Mouse (Mus musculus) forebrain, embryonic 11.5 days (tissue): ENCODE measurements around the gene Six2. TPM values are rescaled to one million over a fixed set of nuclear protein-coding genes. Genes with fewer than 3 reads are reported as not detected.
A peak's percentile ranks its signal among the peaks of the same experiment; 100 is the strongest.
"Not testable (repeated sequence)": the region's sequence is repeated elsewhere in the genome, so short reads cannot be mapped to it uniquely, and the experiment has no call there.

Experiments used
- ATAC-seq: fragments of 200-750 bp; cut with Nextera tagmentation; replicated peaks from 2 replicates; pipeline ENCODE4 v1.8.0; 2017; ENCODE audit warnings: moderate TSS enrichment; ENCODE audit not compliant: low FRiP score
- DNase-seq: peaks from one replicate; pipeline ENCODE4 v3.0.0-alpha.2; 2017; ENCODE audit warnings: low spot score
- H3K27ac ChIP-seq: fragments of 300-500 bp; sonication (generic); 2 replicates; pipeline ENCODE4 v1.5.1; 2014; ENCODE audit warnings: low read depth, low read length
- H3K27me3 ChIP-seq: fragments of 300-500 bp; sonication (generic); 2 replicates; pipeline ENCODE4 v1.6.1; 2014; ENCODE audit warnings: mild to moderate bottlenecking, low read length, mixed read lengths; ENCODE audit not compliant: control insufficient read depth, insufficient read depth
- H3K36me3 ChIP-seq: fragments of 300-500 bp; sonication (generic); 2 replicates; pipeline ENCODE4 v1.6.1; 2014; ENCODE audit warnings: mild to moderate bottlenecking, low read length, moderate library complexity, mixed read lengths; ENCODE audit not compliant: control insufficient read depth, insufficient read depth
- H3K4me1 ChIP-seq: fragments of 300-500 bp; sonication (generic); replicated peaks from 2 replicates; pipeline ENCODE4 v1.6.1; 2014; ENCODE audit warnings: low read length, mixed read lengths; ENCODE audit not compliant: control insufficient read depth, insufficient read depth
- H3K4me2 ChIP-seq: fragments of 300-500 bp; sonication (generic); 2 replicates; pipeline ENCODE4 v1.6.1; 2014; ENCODE audit warnings: low read depth, mild to moderate bottlenecking, low read length, moderate library complexity, mixed read lengths; ENCODE audit not compliant: severe bottlenecking
- H3K4me3 ChIP-seq: fragments of 300-500 bp; sonication (generic); 2 replicates; pipeline ENCODE4 v1.5.1; 2014; ENCODE audit warnings: low read depth, low read length
- H3K9ac ChIP-seq: fragments of 300-500 bp; sonication (generic); 2 replicates; pipeline ENCODE4 v1.6.1; 2014; ENCODE audit warnings: low read length
- H3K9me3 ChIP-seq: fragments of 300-500 bp; sonication (generic); 2 replicates; pipeline ENCODE4 v1.6.1; 2016; ENCODE audit warnings: low read length, mixed read lengths; ENCODE audit not compliant: control insufficient read depth
- WGBS: fragments of 180-500 bp; shearing (Covaris S2); extraction: QIAGEN DNeasy Blood & Tissue Kit; methylation state at CpG from one replicate; pipeline ENCODE4 v1.1.7; 2014; 5-methylcytosine and 5-hydroxymethylcytosine counted together
- polyA plus RNA-seq: library from polyadenylated mRNA; unstranded; fragments of >200 nt; fragmentation: Nextera tagmentation; extraction: Ambion mirVana; gene quantifications from 2 replicates; pipeline ENCODE4 v1.2.1, GENCODE M21; 2014

The Six2 gene
- polyA plus RNA-seq, 1 experiment from 2014 or later: 12.6 TPM

- peak overlapping the region; percentile 74 for H3K4me2 ChIP-seq
- H3K27ac ChIP-seq: no peak overlapping the region; the same call in 1 of the 2 replicates
- DNase-seq: peak; percentile 58
- peaks cover 11% of the 10 kb centered on the region for H3K4me1 ChIP-seq
- no peaks in the 10 kb centered on the region for H3K9me3 ChIP-seq
- H3K9ac ChIP-seq: peak overlapping the region; percentile 50
- 1% methylated on average over 42 of the region's 42 CpGs for WGBS
- H3K27me3 ChIP-seq: peaks cover 90% of the 10 kb centered on the region
- H3K36me3 ChIP-seq: no peaks in the 10 kb centered on the region
- no peak for ATAC-seq
- peak overlapping the region; percentile 42 for H3K4me3 ChIP-seq
These were observed 1.3 kb downstream of the Six2 start for GRCm38 (mm10) chr17:85686476-85687420.

GRCm38 (mm10) chr17:85685689-85686281, 2.3 kb downstream of the Six2 start:
- no peak for ATAC-seq
- H3K36me3 ChIP-seq: no peaks in the 10 kb centered on the region
- H3K27ac ChIP-seq: no peak overlapping the region
- no peak for DNase-seq
- whole genome bisulfite sequencing: 2% methylated on average over 11 of the region's 11 CpGs
- H3K4me1 ChIP-seq: peaks cover 11% of the 10 kb centered on the region
- H3K27me3 ChIP-seq: peaks cover 90% of the 10 kb centered on the region
- H3K9me3 ChIP-seq: no peaks in the 10 kb centered on the region
- H3K9ac ChIP-seq: peak overlapping the region; percentile 43
- no peak overlapping the region for H3K4me2 ChIP-seq
- H3K4me3 ChIP-seq: peak overlapping the region; percentile 42

- H3K4me2 ChIP-seq: no peak overlapping the region
- under 1% methylated on average over 46 of the region's 46 CpGs for WGBS
- peak overlapping the region; percentile 42 for H3K4me3 ChIP-seq
- H3K9me3 ChIP-seq: no peaks in the 10 kb centered on the region
- peak; percentile 74 for DNase-seq
- no peaks in the 10 kb centered on the region for H3K36me3 ChIP-seq
- H3K27me3 ChIP-seq: peaks cover 90% of the 10 kb centered on the region
- peak overlapping the region; percentile 43 for H3K9ac ChIP-seq
- peaks cover 11% of the 10 kb centered on the region for H3K4me1 ChIP-seq
- no peak for ATAC-seq
- H3K27ac ChIP-seq: no peak overlapping the region
These were observed 3.0 kb downstream of the Six2 start for GRCm38 (mm10) chr17:85684841-85685688.

GRCm38 (mm10) chr17:85684436-85684835, 3.6 kb downstream of the Six2 start:
- 0% methylated on average over 6 of the region's 6 CpGs for WGBS
- Histone ChIP-seq H3K27me3 (peaks cover 91% of the 10 kb centered on the region), H3K4me3 (peak overlapping the region; percentile 42; the same call in 1 of the 2 replicates), H3K4me1 (peaks cover 14% of the 10 kb centered on the region)
- DNase-seq, H3K4me2 ChIP-seq, ATAC-seq, H3K27ac ChIP-seq, H3K36me3 ChIP-seq, H3K9me3 ChIP-seq, H3K9ac ChIP-seq: not testable (repeated sequence)

- Histone ChIP-seq H3K27ac (no peak overlapping the region), H3K4me1 (peaks cover 14% of the 10 kb centered on the region), H3K4me3 (peak overlapping the region; percentile 3; the same call in 1 of the 2 replicates), H3K27me3 (peaks cover 91% of the 10 kb centered on the region), H3K9ac (no peak overlapping the region), H3K4me2 (no peak overlapping the region), H3K36me3 (no peaks in the 10 kb centered on the region), H3K9me3 (no peaks in the 10 kb centered on the region)
- no peak for ATAC-seq
- DNase-seq: no peak
- 1% methylated on average over 17 of the region's 17 CpGs for WGBS
These were observed 4.1 kb downstream of the Six2 start for GRCm38 (mm10) chr17:85683984-85684307.

GRCm38 (mm10) chr17:85683111-85683983, 4.7 kb downstream of the Six2 start:
- peak overlapping the region; percentile 3; the same call in 1 of the 2 replicates for H3K4me3 ChIP-seq
- no peak for ATAC-seq
- H3K4me2 ChIP-seq: peak overlapping the region; percentile 16; the same call in 1 of the 2 replicates
- peaks cover 11% of the 10 kb centered on the region; the same call in 1 of the 2 replicates for H3K4me1 ChIP-seq
- no peaks in the 10 kb centered on the region for H3K9me3 ChIP-seq
- H3K27ac ChIP-seq: no peak overlapping the region
- WGBS: 2% methylated on average over 25 of the region's 25 CpGs
- peaks cover 91% of the 10 kb centered on the region for H3K27me3 ChIP-seq
- H3K9ac ChIP-seq: no peak overlapping the region
- no peak for DNase-seq
- no peaks in the 10 kb centered on the region for H3K36me3 ChIP-seq

GRCm38 (mm10) chr17:85682181-85682710, 5.8 kb downstream of the Six2 start:
- peaks cover 82% of the 10 kb centered on the region for H3K27me3 ChIP-seq
- H3K4me2 ChIP-seq: no peak overlapping the region
- DNase-seq (no peak), ATAC-seq (no peak)
- H3K36me3 ChIP-seq: no peaks in the 10 kb centered on the region
- no peaks in the 10 kb centered on the region for H3K9me3 ChIP-seq
- 8% methylated on average over 7 of the region's 7 CpGs for WGBS
- H3K9ac ChIP-seq: no peak overlapping the region
- no peak overlapping the region for H3K27ac ChIP-seq
- no peak overlapping the region for H3K4me3 ChIP-seq
- H3K4me1 ChIP-seq: peaks cover 4% of the 10 kb centered on the region; the same call in 1 of the 2 replicates
